Mouse (Mus musculus) myocyte (in vitro differentiated cells): ENCODE results near the gene Gpc6. TPM values are rescaled to one million over a fixed set of nuclear protein-coding genes. Genes with fewer than 3 reads are reported as not detected.

Experiments used
- H3K27me3 ChIP-seq: one replicate; pipeline ENCODE4 v1.6.1; 2011; ENCODE audit not compliant: control insufficient read depth, insufficient read depth, insufficient read length
- H3K36me3 ChIP-seq: one replicate; pipeline ENCODE4 v1.6.1; 2011; ENCODE audit not compliant: control insufficient read depth, insufficient read depth
- H3K4me2 ChIP-seq: one replicate; pipeline ENCODE4 v1.6.1; 2011; ENCODE audit warnings: low read depth, control low read depth
- H3K4me3 ChIP-seq: one replicate; pipeline ENCODE4 v1.5.1; 2011; ENCODE audit warnings: mild to moderate bottlenecking, control low read depth, moderate library complexity
- H3K79me2 ChIP-seq: one replicate; pipeline ENCODE4 v1.6.1; 2011; ENCODE audit not compliant: control insufficient read depth, insufficient read depth
- H3ac ChIP-seq: one replicate; pipeline ENCODE4 v1.6.1; 2011; ENCODE audit not compliant: control insufficient read depth, insufficient read length
- CEBPB ChIP-seq: IDR thresholded peaks from 2 replicates; pipeline ENCODE4 v1.6.1; 2011; ENCODE audit warnings: mild to moderate bottlenecking, moderate library complexity; ENCODE audit not compliant: poor library complexity, insufficient read depth, severe bottlenecking
- E2F4 ChIP-seq: IDR thresholded peaks from one replicate; pipeline ENCODE4 v1.6.1; 2011; ENCODE audit warnings: mild to moderate bottlenecking, control low read depth, moderate library complexity; ENCODE audit not compliant: insufficient read depth
- MAX ChIP-seq: IDR thresholded peaks from one replicate; pipeline ENCODE4 v1.6.1; 2011; ENCODE audit warnings: low read depth, mild to moderate bottlenecking, control low read depth
- MYOD1 ChIP-seq, 3 experiments: IDR thresholded peaks; one replicate each; pipeline ENCODE4 v1.6.1; 2011; ENCODE audit warnings: control low read depth in 2 of 3, low read depth in 2 of 3, mild to moderate bottlenecking in 2 of 3, moderate library complexity in 1 of 3; ENCODE audit not compliant: insufficient read length in 2 of 3, control insufficient read depth in 1 of 3
- MYOG ChIP-seq, 3 experiments: IDR thresholded peaks; one replicate each; pipeline ENCODE4 v1.6.1; 2011; ENCODE audit warnings: control low read depth in 2 of 3, low read depth in 2 of 3, mild to moderate bottlenecking in 2 of 3; ENCODE audit not compliant: insufficient read length in 2 of 3, control insufficient read depth in 1 of 3, insufficient read depth in 1 of 3
- POLR2A ChIP-seq: IDR thresholded peaks from one replicate; pipeline ENCODE4 v1.6.1; 2011; ENCODE audit warnings: low read depth, mild to moderate bottlenecking, control low read depth, moderate library complexity; ENCODE audit not compliant: insufficient read length
- POLR2AphosphoS2 ChIP-seq: IDR thresholded peaks from one replicate; pipeline ENCODE4 v1.6.1; 2011; ENCODE audit warnings: low read depth, control low read depth; ENCODE audit not compliant: insufficient read length
- REST ChIP-seq: IDR thresholded peaks from one replicate; pipeline ENCODE4 v1.6.1; 2011; ENCODE audit warnings: mild to moderate bottlenecking, control low read depth, moderate library complexity; ENCODE audit not compliant: insufficient read depth, insufficient read length
- SRF ChIP-seq: IDR thresholded peaks from one replicate; pipeline ENCODE4 v1.6.1; 2011; ENCODE audit warnings: low read depth; ENCODE audit not compliant: control insufficient read depth, insufficient read length
- TCF12 ChIP-seq: IDR thresholded peaks from one replicate; pipeline ENCODE4 v1.6.1; 2011; ENCODE audit warnings: mild to moderate bottlenecking, control low read depth; ENCODE audit not compliant: poor library complexity, insufficient read depth, severe bottlenecking
- TCF3 ChIP-seq: IDR thresholded peaks from one replicate; pipeline ENCODE4 v1.6.1; 2011; ENCODE audit warnings: low read depth, control low read depth; ENCODE audit not compliant: insufficient read length
- USF1 ChIP-seq: IDR thresholded peaks from one replicate; pipeline ENCODE4 v1.6.1; 2011; ENCODE audit warnings: low read depth, mild to moderate bottlenecking, control low read depth, moderate library complexity
- polyA plus RNA-seq: library from polyadenylated mRNA; unstranded; fragments of >200 nt; fragmentation: generic; extraction: Trizol; gene quantifications from one replicate; pipeline ENCODE4 v1.2.1, GENCODE M21; 2012; ENCODE audit warnings: missing spikeins

Gpc6 gene
- polyA plus RNA-seq, 1 experiment: 5.0 TPM

DNA sequence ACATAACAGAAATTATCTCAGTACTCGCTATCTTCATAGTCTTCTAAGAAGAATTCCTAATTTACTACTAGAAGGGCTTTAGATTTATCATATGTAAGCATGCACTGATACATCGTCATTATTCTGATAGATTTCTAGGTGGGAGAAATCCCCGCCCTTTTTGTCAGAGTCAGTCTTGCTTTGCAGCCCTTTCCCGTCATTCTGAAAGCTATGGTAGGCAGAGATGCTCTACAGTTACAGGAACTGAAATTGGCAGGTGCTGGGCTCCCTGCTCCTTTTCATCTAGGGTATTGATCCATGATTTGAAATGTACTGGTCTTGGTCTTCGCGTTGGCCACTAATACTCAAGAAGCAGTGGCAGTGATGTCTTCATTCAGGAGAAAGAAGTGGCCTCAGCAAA, 22.3 kb downstream of the Gpc6 start:
- no peak overlapping the region for H3ac ChIP-seq
- no peaks in the 10 kb centered on the region for H3K36me3 ChIP-seq
- no peak overlapping the region for H3K4me3 ChIP-seq
- no peak overlapping the region for H3K4me2 ChIP-seq
- TF ChIP-seq USF1: no peak
- peaks cover 3% of the 10 kb centered on the region for H3K79me2 ChIP-seq
- no peaks in the 10 kb centered on the region for H3K27me3 ChIP-seq

DNA sequence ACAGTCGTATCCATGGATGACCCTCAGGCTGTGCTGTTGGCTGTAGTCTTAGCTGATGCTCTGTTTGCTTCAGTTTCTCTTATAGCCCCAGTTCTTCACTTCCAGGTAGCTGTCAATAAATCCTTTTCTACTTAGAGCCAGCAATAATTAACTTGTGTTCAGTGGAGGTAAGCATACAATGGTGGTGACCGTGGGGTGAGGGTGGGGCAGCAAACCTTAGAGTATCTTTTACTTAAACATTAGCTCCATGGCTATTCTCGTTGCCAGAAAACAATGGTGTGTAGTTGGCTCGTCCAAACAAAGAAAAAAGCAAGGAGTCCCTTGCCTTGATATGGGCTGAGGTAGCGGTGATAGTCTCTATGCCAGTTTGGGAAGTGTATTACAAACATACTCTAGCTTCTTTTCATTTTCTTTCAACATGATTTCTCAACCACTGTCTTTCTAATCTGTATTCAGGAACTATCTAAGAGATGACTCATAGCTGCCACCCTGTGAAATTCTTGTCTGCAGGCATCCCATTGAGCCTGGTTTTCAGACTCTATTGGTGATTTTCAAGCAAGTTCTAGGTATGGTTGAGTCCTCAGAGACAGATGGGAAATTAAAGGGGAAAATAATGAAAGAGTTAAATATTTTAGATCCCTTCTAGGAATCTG, 22.9 kb downstream of the Gpc6 start:
- Histone ChIP-seq H3K36me3 (no peaks in the 10 kb centered on the region), H3ac (no peak overlapping the region), H3K4me3 (no peak overlapping the region), H3K27me3 (no peaks in the 10 kb centered on the region), H3K79me2 (peaks cover 3% of the 10 kb centered on the region), H3K4me2 (no peak overlapping the region)
- TF ChIP-seq CEBPB: peak; percentile 40; the same call in 1 of the 2 replicates
- TF ChIP-seq MAX: no peak

DNA sequence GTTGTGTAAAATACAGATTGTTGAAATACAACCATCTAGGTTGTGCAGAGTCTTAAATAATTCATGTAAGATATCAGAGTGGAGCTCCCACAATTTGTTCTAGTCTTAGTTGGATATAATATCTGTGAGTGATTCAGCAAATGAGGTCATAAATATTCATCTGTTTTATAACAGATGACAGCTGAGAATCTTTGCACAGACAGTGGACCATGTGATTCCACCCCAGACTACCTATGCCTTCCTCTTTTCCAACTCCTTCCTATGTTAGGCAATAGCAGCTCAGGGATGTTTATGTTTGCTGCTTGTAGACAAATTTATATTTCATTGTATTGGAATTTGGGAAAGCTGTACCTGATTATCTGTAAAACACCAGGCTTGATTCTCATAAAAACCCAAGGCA, 32.0 kb downstream of the Gpc6 start:
- Histone ChIP-seq H3ac (no peak overlapping the region), H3K4me2 (no peak overlapping the region), H3K4me3 (no peak overlapping the region), H3K79me2 (no peaks in the 10 kb centered on the region), H3K36me3 (no peaks in the 10 kb centered on the region), H3K27me3 (no peaks in the 10 kb centered on the region)
- TF ChIP-seq MYOD1 (IDR thresholded peaks at IDR 0.05; ENCODE audit: control insufficient read depth in 1 of 3, insufficient read length in 2 of 3, low read depth in 2 of 3) (no peak), POLR2AphosphoS2 (no peak), POLR2A (no peak), MAX (no peak), CEBPB (0 out of 2 replicates have a peak, but pooled peaks have one; percentile 10), USF1 (peak; percentile 59)

DNA sequence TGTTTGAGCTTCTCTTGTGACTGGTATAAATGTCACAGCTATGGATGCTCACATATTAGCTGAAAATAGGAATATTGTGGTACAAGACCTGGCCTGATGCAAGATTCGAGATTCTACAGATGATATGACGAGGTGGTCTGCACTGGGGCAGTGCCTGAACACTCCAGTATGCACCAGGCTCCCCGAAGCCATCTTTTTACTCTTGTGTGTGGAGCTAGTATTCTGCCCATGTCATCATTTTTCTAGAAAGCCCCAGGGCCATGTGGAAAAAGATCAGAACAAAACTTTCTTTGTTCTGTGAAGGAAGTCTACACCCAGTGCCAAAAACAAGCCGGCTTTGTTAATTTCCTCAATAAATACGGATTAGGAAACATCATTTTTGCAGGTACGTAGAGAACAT, 39.7 kb downstream of the Gpc6 start:
- Histone ChIP-seq H3K79me2 (no peaks in the 10 kb centered on the region), H3K27me3 (no peaks in the 10 kb centered on the region), H3ac (no peak overlapping the region), H3K36me3 (no peaks in the 10 kb centered on the region), H3K4me3 (no peak overlapping the region), H3K4me2 (no peak overlapping the region)
- TF ChIP-seq CEBPB (no peak), POLR2A (no peak), MYOG (IDR thresholded peaks at IDR 0.05; ENCODE audit: control insufficient read depth in 1 of 3, insufficient read depth in 1 of 3, insufficient read length in 2 of 3, low read depth in 2 of 3) (no peak), POLR2AphosphoS2 (no peak), REST (no peak)

DNA sequence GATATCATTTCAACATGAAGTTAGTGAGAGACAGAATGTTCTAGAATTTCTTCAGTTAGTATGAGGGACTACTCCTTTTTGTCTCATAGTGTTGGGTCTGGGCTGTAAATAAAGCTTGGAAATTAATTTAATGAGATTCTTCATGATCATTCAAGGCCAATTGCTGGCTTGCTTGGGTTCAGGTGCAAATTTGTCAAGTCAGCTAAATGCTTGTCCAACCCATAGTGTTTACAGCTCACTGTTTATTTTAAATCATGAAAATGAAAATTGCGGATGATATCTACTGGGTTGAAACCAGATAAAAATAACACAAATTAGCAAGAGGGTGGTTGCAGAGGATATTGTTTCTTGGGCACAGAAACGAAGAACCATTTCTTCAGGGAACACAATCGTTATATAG, 49.6 kb downstream of the Gpc6 start:
- Histone ChIP-seq H3K4me2 (peak overlapping the region; percentile 3), H3ac (no peak overlapping the region)
- TF ChIP-seq POLR2AphosphoS2: no peak
- TF ChIP-seq CEBPB: no peak
- no peak for TF ChIP-seq SRF
- TF ChIP-seq E2F4: no peak
- no peak for TF ChIP-seq TCF12
- TF ChIP-seq MYOG (IDR thresholded peaks at IDR 0.05; ENCODE audit: control insufficient read depth in 1 of 3, insufficient read depth in 1 of 3, insufficient read length in 2 of 3, low read depth in 2 of 3): no peak
- TF ChIP-seq POLR2A: no peak
- TF ChIP-seq MAX: no peak
- TF ChIP-seq TCF3: no peak
- TF ChIP-seq MYOD1 (IDR thresholded peaks at IDR 0.05; ENCODE audit: control insufficient read depth in 1 of 3, insufficient read length in 2 of 3, low read depth in 2 of 3): no peak
- TF ChIP-seq USF1: no peak

DNA sequence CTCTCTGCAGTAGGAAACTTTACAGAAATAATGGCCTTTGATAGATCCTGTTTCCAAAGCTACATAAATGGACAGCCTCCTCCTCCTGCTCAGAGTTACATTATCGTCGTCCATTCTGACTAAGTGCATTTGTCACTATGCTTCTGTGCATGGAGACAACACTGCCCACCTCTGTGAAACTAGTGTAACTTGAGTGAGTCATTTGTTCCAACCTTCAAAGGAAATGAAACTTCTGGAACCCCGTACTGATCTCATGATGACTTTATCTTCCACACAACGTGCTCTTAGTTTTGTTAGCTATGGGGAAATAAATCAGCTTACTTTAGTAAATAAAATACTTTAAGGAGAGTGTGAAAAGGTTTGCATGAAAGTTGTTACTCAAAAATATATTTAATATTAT, 50.1 kb downstream of the Gpc6 start:
- H3K27me3 ChIP-seq: no peaks in the 10 kb centered on the region
- no peak overlapping the region for H3ac ChIP-seq
- H3K79me2 ChIP-seq: peaks cover 1% of the 10 kb centered on the region
- peak overlapping the region; percentile 3 for H3K4me2 ChIP-seq
- H3K36me3 ChIP-seq: no peaks in the 10 kb centered on the region
- no peak for TF ChIP-seq MYOG (IDR thresholded peaks at IDR 0.05; ENCODE audit: control insufficient read depth in 1 of 3, insufficient read depth in 1 of 3, insufficient read length in 2 of 3, low read depth in 2 of 3)
- H3K4me3 ChIP-seq: no peak overlapping the region

More for the DNA sequence above, 49.6 kb downstream of the Gpc6 start:
- Histone ChIP-seq H3K36me3 (no peaks in the 10 kb centered on the region), H3K79me2 (no peaks in the 10 kb centered on the region), H3K4me3 (no peak overlapping the region), H3K27me3 (no peaks in the 10 kb centered on the region)
